Mouse (Mus musculus) spleen, adult 2 months (tissue): Measurements from ENCODE around the gene Ptprj. TPM values are rescaled to one million over a fixed set of nuclear protein-coding genes. Genes with fewer than 3 reads are reported as not detected.
A peak's percentile ranks its signal among the peaks of the same experiment; 100 is the strongest.

ENCODE experiments used
- DNase-seq, 2 experiments: peaks; one replicate each; pipeline versions ENCODE4 v3.0.0 to v3.0.0-alpha.2; 2012 to 2021; ENCODE audit warnings: low spot score in 2 of 2, low read depth in 1 of 2
- H3K27ac ChIP-seq: fragments of 200-500 bp; 2 replicates; pipeline ENCODE4 v1.5.1; 2012; ENCODE audit warnings: low read length, inconsistent platforms; ENCODE audit not compliant: insufficient read depth
- H3K27me3 ChIP-seq: fragments of 200-500 bp; 2 replicates; pipeline ENCODE4 v1.6.1; 2012; ENCODE audit warnings: mild to moderate bottlenecking, moderate library complexity, low read length, inconsistent platforms; ENCODE audit not compliant: control insufficient read depth, insufficient read depth
- H3K36me3 ChIP-seq: fragments of 200-500 bp; 2 replicates; pipeline ENCODE4 v1.6.1; 2012; ENCODE audit warnings: mild to moderate bottlenecking, low read length, inconsistent platforms; ENCODE audit not compliant: control insufficient read depth, insufficient read depth
- H3K4me1 ChIP-seq: fragments of 200-500 bp; 2 replicates; pipeline ENCODE4 v1.6.1; 2011; ENCODE audit warnings: inconsistent platforms; ENCODE audit not compliant: control insufficient read depth, insufficient read depth, insufficient read length
- H3K4me3 ChIP-seq: fragments of 200-500 bp; 2 replicates; pipeline ENCODE4 v1.5.1; 2011; ENCODE audit warnings: mild to moderate bottlenecking, inconsistent platforms; ENCODE audit not compliant: insufficient read depth, insufficient read length; ENCODE audit errors: extremely low read depth
- CTCF ChIP-seq: fragments of 200-500 bp; IDR thresholded peaks from 2 replicates; pipeline ENCODE4 v1.5.1; 2011; ENCODE audit warnings: mild to moderate bottlenecking, inconsistent platforms; ENCODE audit not compliant: insufficient read depth, insufficient read length, insufficient replicate concordance; ENCODE audit errors: extremely low read depth
- POLR2A ChIP-seq: fragments of 200-500 bp; IDR thresholded peaks from 2 replicates; pipeline ENCODE4 v1.6.1; 2011; ENCODE audit warnings: low read depth, low read length, inconsistent platforms
- WGBS: fragments of 180-500 bp; shearing (Covaris S2); methylation state at CpG from one replicate; pipeline ENCODE4 v1.1.7; 2018; 5-methylcytosine and 5-hydroxymethylcytosine counted together
- polyA plus RNA-seq: library from polyadenylated mRNA; depleted of rRNA; stranded (reverse); fragments of >200 nt; gene quantifications from 2 replicates; pipeline ENCODE4 v1.2.3, GENCODE M21; 2012

Gene Ptprj
- polyA plus RNA-seq, 1 experiment: 21.0 TPM

- no peak overlapping the region for H3K4me3 ChIP-seq
- 85% methylated on average over 6 of the region's 6 CpGs for WGBS
- TF ChIP-seq CTCF (no peak), POLR2A (no peak)
Observed at GRCm38 (mm10) chr2:90550656-90551055, 29.8 kb downstream of the Ptprj start.

GRCm38 (mm10) chr2:90548541-90548940 lies 31.9 kb downstream of the Ptprj start:
- Histone ChIP-seq H3K27ac (no peak overlapping the region), H3K4me1 (peaks cover 30% of the 10 kb centered on the region)

More at GRCm38 (mm10) chr2:90550656-90551055, 29.8 kb downstream of the Ptprj start:
- no peaks in the 10 kb centered on the region for H3K36me3 ChIP-seq
- DNase-seq: no peak
- H3K27ac ChIP-seq: no peak overlapping the region
- H3K27me3 ChIP-seq: no peaks in the 10 kb centered on the region
- H3K4me1 ChIP-seq: peaks cover 33% of the 10 kb centered on the region

GRCm38 (mm10) chr2:90547144-90547609 lies 33.3 kb downstream of the Ptprj start:
- H3K27ac ChIP-seq: no peak overlapping the region
- WGBS: 38% methylated on average over 5 of the region's 5 CpGs
- H3K36me3 ChIP-seq: no peaks in the 10 kb centered on the region
- TF ChIP-seq POLR2A (no peak), CTCF (no peak)
- peaks cover 35% of the 10 kb centered on the region for H3K4me1 ChIP-seq
- no peaks in the 10 kb centered on the region for H3K27me3 ChIP-seq
- H3K4me3 ChIP-seq: no peak overlapping the region
- DNase-seq: peak in 1 of 2 experiments; percentile 51

More at GRCm38 (mm10) chr2:90548541-90548940, 31.9 kb downstream of the Ptprj start:
- DNase-seq: no peak
- WGBS: 63% methylated on average over 5 of the region's 5 CpGs
- TF ChIP-seq POLR2A (no peak), CTCF (no peak)
- Histone ChIP-seq H3K4me3 (no peak overlapping the region), H3K36me3 (no peaks in the 10 kb centered on the region), H3K27me3 (no peaks in the 10 kb centered on the region)

GRCm38 (mm10) chr2:90545261-90545660 lies 35.2 kb downstream of the Ptprj start:
- WGBS: 86% methylated on average over 5 of the region's 5 CpGs
- Histone ChIP-seq H3K27ac (no peak overlapping the region), H3K27me3 (no peaks in the 10 kb centered on the region), H3K4me1 (peaks cover 28% of the 10 kb centered on the region), H3K36me3 (no peaks in the 10 kb centered on the region), H3K4me3 (no peak overlapping the region)
- no peak for DNase-seq
- TF ChIP-seq POLR2A: no peak
- TF ChIP-seq CTCF: no peak

GRCm38 (mm10) chr2:90543989-90544388 lies 36.5 kb downstream of the Ptprj start:
- Histone ChIP-seq H3K36me3 (no peaks in the 10 kb centered on the region), H3K27me3 (no peaks in the 10 kb centered on the region), H3K4me1 (peaks cover 25% of the 10 kb centered on the region; the same call in 1 of the 2 replicates), H3K4me3 (no peak overlapping the region), H3K27ac (no peak overlapping the region)
- WGBS: 94% methylated on average over 3 of the region's 3 CpGs
- DNase-seq: no peak
- TF ChIP-seq CTCF (no peak), POLR2A (no peak)

- no peaks in the 10 kb centered on the region for H3K36me3 ChIP-seq
- DNase-seq: no peak
- TF ChIP-seq POLR2A (no peak), CTCF (no peak)
- WGBS: 91% methylated on average over 6 of the region's 6 CpGs
- peaks cover 24% of the 10 kb centered on the region; the same call in 1 of the 2 replicates for H3K4me1 ChIP-seq
- H3K27me3 ChIP-seq: no peaks in the 10 kb centered on the region
- H3K4me3 ChIP-seq: no peak overlapping the region
- H3K27ac ChIP-seq: no peak overlapping the region
Observed at GRCm38 (mm10) chr2:90543106-90543702, 37.2 kb downstream of the Ptprj start.

- TF ChIP-seq POLR2A: no peak
- no peak for TF ChIP-seq CTCF
- Histone ChIP-seq H3K36me3 (no peaks in the 10 kb centered on the region), H3K4me3 (no peak overlapping the region), H3K4me1 (peaks cover 25% of the 10 kb centered on the region; the same call in 1 of the 2 replicates), H3K27ac (no peak overlapping the region), H3K27me3 (no peaks in the 10 kb centered on the region)
- 57% methylated on average over 2 of the region's 2 CpGs for WGBS
- no peak for DNase-seq
Observed at GRCm38 (mm10) chr2:90542656-90543055, 37.8 kb downstream of the Ptprj start.
